Mouse (Mus musculus) adrenal gland (tissue): ENCODE results near the gene F5.

Source experiments
- intact Hi-C: fragments of 180-260 bp; cut with DNase I; formaldehyde crosslinking; loops from one replicate; pipeline ENCODE4 v1.15.1; 2025

F5 gene

DNA sequence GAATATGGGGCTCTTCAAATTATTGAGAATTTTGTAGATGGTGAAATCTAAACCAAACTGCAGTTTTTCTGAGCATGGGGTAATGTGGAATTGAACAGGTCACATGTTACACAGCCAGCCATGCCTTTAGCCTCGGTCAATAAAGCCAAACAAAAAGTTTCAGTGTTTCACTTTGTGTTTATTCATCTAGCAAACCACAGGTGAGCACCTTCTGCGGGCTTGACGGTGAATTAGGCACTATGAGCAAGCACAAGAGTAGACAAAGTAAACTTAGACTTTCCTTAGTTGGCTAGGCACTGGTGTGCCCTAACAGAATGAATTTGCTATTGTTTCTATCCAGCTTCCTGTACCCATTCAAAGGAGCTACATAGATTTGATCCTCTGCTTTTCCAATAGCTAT is 3.3 kb downstream of the F5 start:
- intact Hi-C loops = no loop called here

DNA sequence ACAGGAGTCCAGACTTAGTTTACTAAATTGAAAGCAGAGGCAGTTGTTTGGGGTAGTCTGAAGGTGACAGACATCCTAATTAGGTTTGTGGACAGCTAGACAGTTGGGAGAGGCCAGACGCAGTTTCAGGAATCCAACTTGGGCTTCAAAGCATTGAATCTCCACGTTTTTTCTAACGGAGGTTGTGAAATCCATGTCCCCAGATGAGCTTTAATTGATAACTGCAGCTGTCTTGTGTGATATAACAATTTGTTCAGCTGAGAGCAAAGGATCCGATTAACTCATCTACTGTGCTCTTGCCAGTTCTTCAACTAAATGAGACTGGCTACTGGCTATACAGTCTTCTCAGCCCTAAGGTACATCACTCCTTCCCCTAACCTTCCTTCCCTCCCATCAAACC is 6.9 kb downstream of the F5 start:
- intact Hi-C loops = no loop called here

DNA sequence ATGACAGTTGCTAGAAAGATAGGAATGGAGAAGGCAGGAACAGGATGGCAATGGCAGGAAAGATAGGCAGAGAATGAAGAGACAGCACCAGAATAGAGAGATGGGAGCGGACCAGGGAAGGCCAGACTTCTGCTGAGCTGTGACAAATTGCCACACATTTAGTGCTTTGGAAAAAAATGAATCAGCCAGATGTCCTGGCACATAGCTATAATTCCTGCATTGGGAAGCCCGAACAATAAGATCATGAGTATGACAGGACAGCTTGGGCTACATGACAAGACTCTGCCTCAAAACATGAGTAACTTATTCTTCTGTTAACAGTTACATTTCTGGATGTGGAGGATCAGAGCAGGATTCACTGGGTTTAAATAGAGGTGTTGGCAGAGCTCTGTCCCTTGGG is 8.1 kb downstream of the F5 start:
- intact Hi-C loops = no loop called here

DNA sequence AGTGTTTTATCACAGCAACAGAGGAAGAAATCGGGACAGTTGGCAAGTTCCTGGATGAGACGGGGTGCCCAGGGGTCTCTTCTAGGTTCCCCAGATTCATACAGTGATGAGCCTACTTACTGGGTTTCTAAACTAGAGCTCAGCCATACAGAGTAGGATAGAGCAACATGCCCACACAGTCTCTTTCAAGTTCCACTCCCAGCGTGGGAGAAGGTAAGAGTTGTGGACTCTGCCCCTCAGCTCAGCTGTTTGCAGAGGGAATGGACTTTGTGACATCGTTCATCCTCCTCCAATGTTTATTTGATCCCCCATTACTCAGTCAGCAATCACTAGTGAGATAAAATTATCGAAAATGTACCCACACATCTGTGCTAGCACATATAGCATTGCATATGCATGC is 11.1 kb downstream of the F5 start:
- intact Hi-C loops = no loop called here

DNA sequence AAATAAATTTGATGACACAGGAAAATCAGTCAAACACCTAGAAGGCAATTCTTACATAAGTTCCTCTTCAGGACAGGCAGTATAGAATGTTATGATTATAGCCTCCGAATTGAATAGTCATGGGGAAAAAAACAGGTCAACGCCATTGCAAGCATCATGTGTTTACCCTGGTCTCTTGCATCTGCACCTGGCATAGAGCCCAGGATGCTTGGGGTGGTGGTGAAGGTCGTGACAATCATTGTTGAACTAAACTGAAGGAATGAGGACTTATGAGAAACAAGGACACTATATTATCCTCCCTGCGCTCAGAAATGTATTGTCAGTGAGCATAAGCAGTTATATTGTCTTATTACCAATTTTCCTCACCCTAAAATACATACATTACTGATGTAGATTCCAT is 17.2 kb downstream of the F5 start:
- intact Hi-C loops = no loop called here

DNA sequence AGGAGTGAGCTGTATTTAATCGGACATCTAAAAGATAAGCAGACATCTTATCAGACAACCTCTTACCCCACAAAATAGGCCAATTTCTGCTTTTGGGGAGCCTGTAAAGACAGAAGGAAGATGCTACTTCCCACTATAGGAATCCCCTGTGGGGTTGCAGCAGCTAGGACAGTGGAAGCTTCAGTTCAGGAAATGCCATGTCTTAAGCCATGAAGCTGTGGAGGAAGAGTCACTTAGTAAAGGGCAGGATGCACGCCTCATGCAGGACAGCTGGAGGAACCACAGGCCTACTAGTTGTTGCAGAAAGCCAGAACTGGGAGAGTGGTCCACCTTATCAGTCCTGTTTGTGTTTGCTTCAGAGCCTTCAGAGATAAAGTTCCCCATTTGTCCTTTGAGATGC is 18.8 kb downstream of the F5 start:
- intact Hi-C loops = no loop called here

DNA sequence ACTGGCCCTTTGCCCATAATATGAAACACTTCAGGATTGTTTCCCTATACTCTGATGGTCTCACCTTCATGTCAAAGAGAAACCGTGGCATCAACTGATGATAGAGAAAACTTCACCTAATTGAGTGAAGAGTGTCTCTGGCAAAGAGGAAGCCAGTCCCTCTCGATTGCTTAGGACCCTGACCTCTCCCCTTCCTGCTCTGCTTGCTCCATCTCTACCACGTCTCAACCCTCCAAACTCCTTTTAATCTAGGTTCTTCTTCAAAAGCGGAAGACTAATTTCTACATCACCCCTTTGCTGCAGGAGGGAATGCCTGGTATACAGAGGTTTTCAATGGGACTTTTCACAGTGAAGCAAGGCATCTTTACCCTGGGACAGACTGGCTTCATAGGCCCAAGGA is 21.5 kb downstream of the F5 start:
- intact Hi-C loops = no loop called here

DNA sequence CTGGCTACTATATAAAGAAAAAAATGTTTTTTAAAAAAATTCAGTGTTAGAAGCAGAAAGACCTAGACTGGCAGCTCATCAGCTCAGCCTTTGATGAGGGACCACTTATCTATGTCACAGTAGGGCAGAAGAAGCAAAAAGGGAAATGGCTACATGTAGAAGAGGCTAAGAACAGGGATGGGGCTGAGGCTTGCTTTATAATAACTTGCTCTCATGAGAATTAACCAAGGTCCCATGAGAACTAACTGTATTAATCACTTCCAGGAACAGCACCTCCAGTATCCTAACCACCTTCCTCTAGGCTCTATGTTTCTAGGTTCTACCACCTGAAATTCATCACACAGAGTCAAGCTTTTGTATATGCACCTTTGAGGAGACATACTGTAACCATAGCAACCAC is 25.2 kb downstream of the F5 start:
- intact Hi-C loops = no loop called here

DNA sequence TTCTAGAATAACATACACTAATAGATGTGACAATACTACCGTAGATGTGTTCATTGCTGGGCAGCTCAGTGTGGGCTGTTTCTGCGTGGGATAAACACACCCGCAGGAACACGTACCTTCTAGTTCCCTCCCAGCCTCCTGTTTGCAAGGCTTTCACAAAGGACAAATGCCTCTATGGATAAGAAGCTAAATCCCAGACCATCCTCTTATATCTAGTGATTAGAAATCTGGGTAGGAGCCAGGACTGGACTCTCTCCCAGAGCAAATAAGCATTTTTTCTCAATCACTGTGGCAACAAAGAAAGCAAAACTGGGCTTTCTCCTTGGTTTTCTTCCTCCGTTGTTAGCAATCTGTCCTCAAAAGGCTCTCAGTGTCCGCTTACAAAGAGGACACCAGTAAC is 26.8 kb downstream of the F5 start:
- intact Hi-C loops = no loop called here

DNA sequence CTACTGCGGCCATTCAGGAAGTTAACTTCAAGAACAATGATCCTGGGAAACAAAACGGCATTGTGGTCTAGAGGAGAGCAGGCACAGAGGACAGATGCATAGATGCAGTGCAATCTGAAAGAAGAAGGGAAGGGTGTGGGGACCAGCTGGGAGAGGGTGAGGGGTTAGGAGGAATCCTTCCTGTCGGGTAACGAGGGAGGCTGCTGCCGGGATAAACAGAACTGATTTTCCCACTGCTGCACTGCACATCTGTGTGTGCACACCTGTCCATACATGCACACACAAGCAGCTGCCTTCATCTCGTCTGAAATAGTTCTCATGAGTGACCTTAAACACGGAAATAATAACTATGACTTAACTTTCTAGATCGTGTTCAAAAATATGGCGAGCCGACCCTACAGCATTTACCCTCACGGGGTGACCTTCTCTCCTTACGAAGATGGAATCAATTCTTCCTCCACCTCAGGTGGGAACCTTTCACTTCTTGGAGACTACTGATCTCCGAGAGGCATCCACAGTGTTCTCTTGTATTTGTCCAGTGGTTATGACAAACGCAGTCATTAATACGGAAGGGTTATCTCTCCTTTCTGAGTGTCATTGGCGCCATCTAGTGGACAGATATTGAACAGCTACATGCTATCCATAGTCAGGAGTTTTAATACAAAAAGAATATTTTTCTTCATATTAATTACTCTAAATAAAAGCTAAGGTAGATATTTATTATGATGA is 32.7 kb downstream of the F5 start:
- intact Hi-C loops = loop anchor here (5.0 kb wide), 1 partner anchor 37 kb away; no protein-coding TSS in a partner anchor

DNA sequence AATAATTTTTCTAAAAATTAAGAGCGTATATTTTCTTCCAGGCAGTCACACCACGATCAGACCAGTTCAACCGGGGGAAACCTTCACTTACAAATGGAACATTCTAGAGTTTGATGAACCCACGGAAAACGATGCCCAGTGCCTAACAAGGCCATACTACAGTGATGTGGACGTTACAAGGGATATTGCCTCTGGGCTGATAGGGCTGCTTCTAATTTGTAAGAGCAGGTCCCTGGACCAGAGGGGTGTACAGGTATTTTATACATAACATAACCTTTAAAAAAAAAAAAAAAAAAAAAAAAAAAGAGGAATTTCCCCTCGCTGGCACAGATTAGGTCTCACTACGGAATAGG is 33.2 kb downstream of the F5 start:
- intact Hi-C loops = loop anchor here (5.0 kb wide), 1 partner anchor 38 kb away; no protein-coding TSS in a partner anchor

DNA sequence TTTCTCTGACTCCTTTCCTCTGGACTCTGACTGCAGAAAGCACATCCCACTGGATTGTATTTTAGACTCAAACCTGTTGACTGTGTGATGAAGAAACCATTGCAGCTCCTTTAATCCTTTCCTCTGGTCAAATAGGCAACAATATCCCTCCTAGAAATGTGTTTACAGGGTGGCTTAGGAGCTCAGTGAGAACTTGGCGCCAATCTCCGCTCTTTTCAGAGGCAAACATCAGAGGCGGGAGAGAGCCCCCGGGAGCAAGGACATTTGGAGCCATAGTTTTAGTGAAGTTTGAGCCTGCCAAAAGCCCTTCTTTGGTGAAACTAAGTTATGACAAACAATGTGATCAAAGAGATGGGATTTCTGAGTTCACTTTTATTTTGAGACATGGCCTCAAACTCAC is 33.7 kb downstream of the F5 start:
- intact Hi-C loops = no loop called here

DNA sequence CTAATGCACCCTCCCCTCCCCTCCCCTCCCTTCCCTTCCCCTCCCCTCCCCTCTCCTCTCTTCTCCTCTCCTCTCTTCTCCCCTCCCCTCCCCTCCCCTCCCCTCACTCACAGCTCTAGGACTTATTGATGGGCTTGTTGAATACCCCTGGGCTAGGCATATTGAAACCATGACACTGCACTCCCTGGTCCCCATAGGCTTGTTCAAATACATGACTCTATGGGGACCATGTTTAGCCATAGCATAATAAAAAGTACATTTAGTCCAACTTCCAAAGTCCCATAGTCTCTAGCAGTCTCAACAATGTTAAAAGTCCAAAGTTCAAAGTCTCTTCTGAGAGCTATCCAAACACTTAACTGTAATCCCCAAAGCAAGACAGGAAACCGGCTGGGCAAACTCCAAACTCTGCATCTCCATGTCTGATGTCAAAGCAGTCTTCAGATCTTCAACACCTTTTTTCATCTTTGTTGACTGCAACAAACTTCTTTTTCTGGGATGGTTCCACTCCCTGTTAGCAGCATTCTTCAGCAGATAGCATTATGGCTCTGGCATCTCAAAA is 35.4 kb downstream of the F5 start:
- intact Hi-C loops = no loop called here

DNA sequence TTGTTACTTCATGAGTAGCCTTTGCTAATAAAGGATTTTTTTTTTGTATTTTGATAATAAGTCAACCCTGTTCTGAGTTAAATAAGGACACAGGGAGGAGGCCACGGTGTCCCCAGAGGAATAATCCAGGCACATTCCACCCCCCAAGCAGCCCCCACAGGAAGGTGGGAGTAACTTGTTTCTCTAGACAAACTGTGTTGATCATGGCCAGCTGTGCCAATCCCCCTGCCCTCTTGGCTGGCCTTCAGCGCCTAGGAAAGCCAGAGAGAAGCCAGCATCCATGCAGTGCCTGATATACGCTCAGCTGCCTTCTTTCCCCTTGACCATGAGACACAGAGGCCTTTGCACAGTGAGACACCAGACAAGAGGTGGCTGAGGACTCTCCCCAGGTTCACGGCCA is 47.9 kb downstream of the F5 start:
- intact Hi-C loops = no loop called here

DNA sequence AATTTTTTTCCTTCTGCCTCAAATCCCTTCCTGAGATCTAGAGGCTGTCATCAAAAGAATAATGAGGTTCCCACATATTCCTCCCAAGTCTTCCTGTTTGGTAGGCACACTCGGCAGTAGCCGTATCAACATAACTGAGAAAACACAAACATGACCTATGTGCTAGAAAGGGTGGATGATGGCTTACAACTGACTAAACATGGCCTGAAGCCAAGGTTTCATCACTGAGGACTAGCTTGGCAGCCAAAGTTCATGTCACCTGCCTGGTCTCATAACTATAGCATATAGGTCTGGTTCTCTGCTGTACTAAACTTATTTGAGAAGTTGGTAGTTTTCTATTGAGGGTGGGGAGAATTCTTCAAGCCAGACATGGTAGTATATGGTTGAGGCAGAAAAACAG is 56.8 kb downstream of the F5 start:
- intact Hi-C loops = no loop called here

DNA sequence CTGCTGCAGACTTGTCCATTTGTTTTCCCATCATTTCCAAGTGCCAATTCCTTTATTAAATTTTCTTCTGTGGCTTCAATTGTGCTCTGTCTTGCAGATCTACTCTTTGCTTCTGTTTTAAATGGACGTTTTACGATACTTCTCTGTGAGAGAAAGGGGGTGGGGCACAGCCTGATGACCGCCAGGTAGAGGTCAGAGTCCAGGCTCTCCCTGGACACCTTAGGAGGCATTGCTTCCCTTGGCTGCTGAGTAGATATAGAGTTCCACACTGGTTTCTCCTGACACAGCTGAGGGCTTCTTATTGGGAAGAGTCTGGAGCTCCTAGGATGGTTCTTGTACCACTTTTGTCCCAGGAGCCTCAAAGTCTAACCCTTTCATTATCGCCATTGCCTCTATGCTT is 59.3 kb downstream of the F5 start:
- intact Hi-C loops = no loop called here

DNA sequence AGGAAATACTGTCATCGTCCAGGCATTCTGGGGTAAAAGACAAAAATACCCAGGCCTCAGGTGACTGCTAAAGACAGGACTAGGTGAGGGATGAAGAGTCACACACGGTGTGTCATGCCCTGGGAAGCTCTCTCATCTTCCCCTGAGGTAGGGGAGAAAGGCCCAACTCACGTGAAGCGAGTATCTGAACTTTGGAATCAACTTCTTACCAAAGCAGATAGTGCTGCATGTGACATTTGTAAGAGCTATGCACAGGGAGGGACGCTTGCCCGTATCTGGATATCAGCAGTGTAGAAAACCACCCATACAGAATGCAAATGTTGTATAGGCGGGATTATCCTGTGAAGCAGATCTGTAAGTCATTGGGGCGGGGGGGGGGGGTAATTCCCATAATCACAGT is 61.0 kb downstream of the F5 start:
- intact Hi-C loops = no loop called here

DNA sequence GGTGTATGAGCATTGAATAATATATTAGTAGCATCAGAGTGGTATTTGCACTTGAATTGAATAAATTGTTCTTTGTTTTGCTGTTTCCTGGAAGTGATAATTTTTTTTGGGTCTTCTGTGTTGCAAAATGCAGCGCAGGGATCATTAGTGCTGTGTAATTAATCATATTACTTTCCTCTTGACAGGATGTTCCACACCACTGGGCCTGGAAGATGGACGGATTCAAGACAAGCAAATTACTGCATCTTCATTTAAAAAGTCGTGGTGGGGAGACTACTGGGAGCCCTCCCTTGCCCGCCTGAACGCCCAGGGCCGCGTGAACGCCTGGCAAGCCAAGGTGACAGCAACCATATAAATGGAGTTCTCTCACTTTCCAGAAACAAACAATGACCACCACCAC is 62.6 kb downstream of the F5 start:
- intact Hi-C loops = no loop called here

DNA sequence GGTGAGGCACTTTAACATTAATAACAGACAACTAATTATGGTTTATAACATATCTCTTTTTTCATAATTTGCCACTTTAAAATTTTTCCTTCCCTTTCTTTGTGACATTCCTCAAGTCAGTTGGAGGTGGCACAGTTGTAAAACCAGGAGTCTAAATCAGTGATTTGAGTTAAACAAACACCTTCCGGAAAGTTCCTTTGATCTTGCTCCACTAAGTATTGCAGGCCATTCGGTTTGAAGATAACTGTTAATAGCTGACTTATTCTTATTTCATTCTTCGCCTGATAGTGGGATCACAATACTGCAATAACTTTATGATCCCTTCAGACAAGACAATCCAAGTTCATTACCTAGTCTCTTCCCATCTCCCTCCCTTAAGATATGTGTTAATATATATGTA is 63.5 kb downstream of the F5 start:
- intact Hi-C loops = no loop called here

DNA sequence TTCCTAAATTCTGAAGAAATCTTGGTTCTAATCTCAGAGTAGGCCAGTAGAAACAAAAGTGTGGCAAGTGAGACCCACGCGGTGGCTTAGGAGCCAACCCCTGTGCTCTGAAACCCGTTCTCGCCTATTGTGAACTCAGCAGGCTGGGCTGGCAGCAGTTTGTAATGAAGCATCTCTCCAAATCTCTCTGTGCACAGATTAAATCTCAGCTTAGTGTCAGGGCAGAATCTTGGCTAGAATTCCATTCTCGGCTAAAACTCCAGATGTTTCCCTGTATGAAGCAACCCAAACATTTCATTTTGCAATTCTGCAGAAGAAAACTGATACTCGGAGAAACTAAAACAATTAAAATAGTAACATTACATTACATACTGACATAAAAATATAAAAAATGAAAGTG is 63.9 kb downstream of the F5 start:
- intact Hi-C loops = no loop called here

DNA sequence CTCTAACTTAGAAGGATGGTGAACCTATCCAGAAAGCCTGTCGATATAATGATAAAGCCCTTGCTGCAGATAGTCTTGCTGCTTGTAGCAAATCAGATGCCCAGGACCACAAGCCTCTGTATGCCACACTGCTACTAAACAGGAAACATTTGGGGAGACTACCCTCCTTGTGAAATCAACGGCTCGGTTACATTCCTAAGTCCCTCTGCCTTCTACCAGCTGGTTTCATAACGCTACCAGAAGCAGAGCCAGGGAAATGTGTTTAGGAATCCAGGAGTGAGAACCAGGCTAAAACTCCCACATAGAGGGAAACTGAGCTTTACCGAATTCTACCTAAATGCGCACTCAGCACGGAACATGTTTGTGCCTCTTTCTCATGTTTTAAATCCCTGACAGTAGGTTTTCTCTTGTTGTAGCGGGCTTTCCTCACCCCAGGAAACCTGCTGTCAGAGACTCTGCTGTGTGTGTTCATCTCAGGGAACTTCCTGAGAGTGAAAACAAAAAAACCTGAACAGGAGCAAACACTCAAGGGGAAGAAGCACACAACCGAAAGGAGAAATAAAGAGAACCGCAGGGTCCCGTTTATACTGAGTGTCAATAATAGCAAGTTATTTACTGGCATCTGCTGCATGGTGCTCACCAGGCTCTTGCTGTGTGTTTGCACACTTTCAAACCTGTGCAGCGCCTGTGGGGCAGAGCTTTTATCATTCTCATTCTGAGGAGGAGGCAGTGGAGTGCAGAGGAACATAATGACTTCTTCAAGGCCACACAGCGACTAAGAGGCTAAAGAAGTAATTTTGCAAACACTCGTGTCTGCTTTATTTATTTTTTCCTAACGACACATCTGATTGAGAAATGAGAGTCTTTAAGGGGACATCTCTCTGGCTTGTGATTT is 66.4 kb downstream of the F5 start:
- intact Hi-C loops = no loop called here

DNA sequence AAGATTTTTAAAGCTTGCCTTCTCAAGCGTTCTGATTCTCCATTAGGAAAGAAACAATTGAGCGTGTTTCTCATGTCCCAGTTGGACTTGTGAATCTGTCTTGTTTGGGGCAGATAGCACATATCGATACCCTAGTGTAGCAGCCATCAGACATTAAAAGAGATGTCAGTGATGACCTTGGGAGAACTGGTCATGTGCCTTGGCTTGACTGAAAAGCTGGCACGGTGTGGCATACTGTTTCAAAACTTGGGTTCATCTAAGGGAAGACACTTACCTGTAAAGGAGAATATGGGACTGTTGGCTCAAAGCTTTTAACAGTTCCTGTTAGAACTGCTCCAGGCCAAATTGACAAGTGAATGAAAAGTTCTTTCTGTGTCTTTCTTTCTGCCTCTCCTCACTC is 68.6 kb downstream of the F5 start:
- intact Hi-C loops = no loop called here

DNA sequence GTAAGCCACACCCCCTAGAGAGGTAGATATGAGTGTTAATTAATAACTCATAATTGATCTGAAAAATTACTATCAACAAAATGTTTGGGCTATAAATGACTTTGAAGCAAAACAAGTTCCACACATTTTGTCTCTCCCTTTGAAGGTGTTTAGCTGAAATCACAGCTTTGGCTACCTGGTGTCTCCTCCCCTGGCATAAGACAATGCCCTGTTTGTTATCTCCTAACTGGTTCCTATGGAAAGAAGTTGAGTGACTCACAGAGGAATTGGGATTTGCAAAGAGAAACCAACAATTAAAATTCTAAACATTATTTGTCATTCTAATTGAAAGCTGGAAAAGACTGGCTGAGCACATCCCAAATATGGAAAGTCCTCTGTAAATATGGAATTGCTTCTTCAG is 71.5 kb downstream of the F5 start:
- intact Hi-C loops = no loop called here
